Mouse (Mus musculus) layer of hippocampus, adult 2 months (tissue): ENCODE results near the gene Pam. TPM values are rescaled to one million over a fixed set of nuclear protein-coding genes. Genes with fewer than 3 reads are reported as not detected.

ENCODE experiments used
- DNase-seq, 2 experiments: peaks; one replicate each; pipeline ENCODE4 v3.0.0; 2022; ENCODE audit warnings: low spot score in 2 of 2
- H3K27ac ChIP-seq: fragments of 200-600 bp; 2 replicates; pipeline ENCODE4 v1.8.1; 2022
- H3K4me3 ChIP-seq: fragments of 200-600 bp; 2 replicates; pipeline ENCODE4 v1.8.1; 2022; ENCODE audit warnings: mild to moderate bottlenecking
- CTCF ChIP-seq: fragments of 200-600 bp; conservative IDR thresholded peaks from 2 replicates; pipeline ENCODE4 v1.8.1; 2022; ENCODE audit warnings: antibody characterized with exemption, mild to moderate bottlenecking, moderate library complexity
- total RNA-seq, 2 experiments: library from RNA; stranded (reverse); gene quantifications; 2 replicates each; pipeline ENCODE4 v1.2.3; 2021

The Pam gene
- total RNA-seq, 2 experiments from 2014 or later: 193 to 200 TPM

GRCm38 (mm10) chr1:98071436-98071835 is 24.0 kb downstream of the Pam start:
- H3K4me3 ChIP-seq: no peak overlapping the region
- TF ChIP-seq CTCF: no peak
- no peak overlapping the region for H3K27ac ChIP-seq
- DNase-seq: no peak

DNA sequence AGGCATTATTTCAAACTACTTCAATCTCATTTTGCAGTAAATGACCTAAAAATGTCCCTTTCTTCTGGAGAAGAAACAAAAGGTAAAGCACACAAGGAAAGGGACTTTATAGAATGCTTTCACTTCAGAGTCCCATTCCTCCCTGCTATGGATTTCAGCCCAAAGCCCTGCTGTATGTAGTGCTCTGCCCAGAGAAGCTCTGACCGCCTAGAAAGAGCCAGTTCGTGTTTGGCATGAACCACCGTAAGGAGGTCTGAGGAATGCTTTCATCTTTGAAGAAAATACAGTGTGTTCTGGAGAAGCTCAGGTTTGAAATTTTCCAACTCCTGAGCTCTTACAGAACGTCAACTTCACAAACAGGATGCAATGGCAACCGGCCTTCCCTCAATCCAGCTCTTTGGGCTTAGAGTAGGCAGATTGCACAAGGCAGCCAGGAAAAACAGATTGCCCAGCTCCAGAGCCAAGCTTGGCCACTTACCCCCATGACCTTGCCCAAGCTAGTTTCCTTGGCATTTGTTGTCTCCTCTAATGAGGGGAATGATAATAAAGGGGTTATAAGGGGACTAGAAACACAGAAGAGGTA is 24.6 kb downstream of the Pam start:
- TF ChIP-seq CTCF: no peak
- Histone ChIP-seq H3K4me3 (no peak overlapping the region; the same call in 1 of the 2 replicates), H3K27ac (peak overlapping the region; percentile 46; the same call in 1 of the 2 replicates)
- DNase-seq: no peak

- no peak overlapping the region for H3K27ac ChIP-seq
- no peak overlapping the region for H3K4me3 ChIP-seq
- DNase-seq: no peak
- TF ChIP-seq CTCF: no peak
These were observed 27.3 kb downstream of the Pam start for GRCm38 (mm10) chr1:98068177-98068576.

DNA sequence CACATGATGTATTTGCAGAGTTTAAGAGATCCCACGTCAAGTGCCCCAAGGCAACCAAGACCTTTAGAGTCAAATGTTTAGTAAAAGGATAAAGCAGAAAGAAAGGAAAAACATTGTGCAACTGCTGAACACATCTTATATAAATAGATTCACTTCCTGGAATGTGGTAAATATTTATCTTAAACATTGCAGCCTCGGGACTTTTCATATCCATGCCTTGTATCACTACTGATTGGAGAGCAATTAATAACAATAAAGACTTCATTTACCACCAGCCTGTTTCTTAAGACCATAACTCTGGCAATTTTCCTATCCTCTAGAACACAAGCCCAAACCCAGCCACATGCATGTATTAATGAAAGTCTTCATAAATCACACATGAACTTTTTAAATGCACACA is 33.4 kb downstream of the Pam start:
- no peak for DNase-seq
- TF ChIP-seq CTCF: no peak
- no peak overlapping the region for H3K27ac ChIP-seq
- no peak overlapping the region for H3K4me3 ChIP-seq

GRCm38 (mm10) chr1:98059401-98059800 is 36.0 kb downstream of the Pam start:
- no peak for TF ChIP-seq CTCF

DNA sequence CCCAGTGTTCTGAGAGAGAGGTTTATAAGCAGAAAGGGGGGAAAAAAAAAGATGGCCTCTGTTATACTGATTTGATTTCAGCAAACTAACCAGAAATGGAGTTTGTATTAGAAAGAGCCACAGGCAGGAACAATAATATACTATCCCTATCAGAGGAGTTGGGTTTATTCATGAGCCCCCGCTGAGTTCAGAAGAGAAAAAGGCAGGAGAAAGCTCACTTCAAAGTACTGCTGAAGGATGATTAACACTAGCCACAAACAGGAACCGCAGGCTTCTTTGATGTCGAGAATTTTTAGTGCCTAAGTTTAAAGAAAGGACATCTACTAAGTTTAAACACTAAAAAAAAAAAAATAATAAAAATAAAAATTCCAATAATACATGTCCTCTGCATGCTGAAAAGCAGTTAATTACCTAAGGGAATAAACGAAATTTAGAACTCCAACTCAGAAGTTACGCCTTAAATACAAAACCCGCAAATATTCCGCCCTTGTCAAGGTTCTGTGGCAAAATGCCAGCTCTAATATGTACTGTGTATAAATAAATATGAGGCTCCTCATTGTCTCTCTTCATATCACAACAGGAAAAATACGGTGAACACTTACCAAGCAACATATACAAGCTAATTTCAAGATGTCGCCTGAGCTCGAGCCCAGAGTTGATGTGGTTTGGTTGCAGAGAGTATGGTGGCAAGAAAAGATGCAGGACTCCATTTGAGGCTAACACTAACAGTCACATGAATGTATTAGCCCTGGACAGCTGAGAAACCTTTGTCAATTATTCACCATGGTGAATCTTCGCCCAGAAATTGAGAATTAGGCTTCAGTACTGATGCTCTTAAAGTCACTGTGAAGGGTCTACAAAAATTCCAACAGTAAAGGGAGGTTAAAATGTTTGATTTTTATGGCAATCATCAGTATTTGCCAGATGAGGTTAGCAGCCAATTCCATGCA is 38.2 kb downstream of the Pam start:
- TF ChIP-seq CTCF: no peak
- Histone ChIP-seq H3K4me3 (no peak overlapping the region), H3K27ac (no peak overlapping the region)
- DNase-seq: no peak

More at GRCm38 (mm10) chr1:98059401-98059800, 36.0 kb downstream of the Pam start:
- no peak overlapping the region for H3K4me3 ChIP-seq
- DNase-seq: no peak
- H3K27ac ChIP-seq: no peak overlapping the region

GRCm38 (mm10) chr1:98056277-98056676 is 39.2 kb downstream of the Pam start:
- TF ChIP-seq CTCF: no peak
- Histone ChIP-seq H3K4me3 (no peak overlapping the region), H3K27ac (no peak overlapping the region)
- no peak for DNase-seq

GRCm38 (mm10) chr1:98055591-98055990 is 39.9 kb downstream of the Pam start:
- DNase-seq: no peak
- H3K4me3 ChIP-seq: no peak overlapping the region
- TF ChIP-seq CTCF: no peak
- H3K27ac ChIP-seq: no peak overlapping the region

- TF ChIP-seq CTCF: no peak
- Histone ChIP-seq H3K27ac (no peak overlapping the region), H3K4me3 (no peak overlapping the region)
- no peak for DNase-seq
These were observed 41.5 kb downstream of the Pam start for GRCm38 (mm10) chr1:98053994-98054393.

DNA sequence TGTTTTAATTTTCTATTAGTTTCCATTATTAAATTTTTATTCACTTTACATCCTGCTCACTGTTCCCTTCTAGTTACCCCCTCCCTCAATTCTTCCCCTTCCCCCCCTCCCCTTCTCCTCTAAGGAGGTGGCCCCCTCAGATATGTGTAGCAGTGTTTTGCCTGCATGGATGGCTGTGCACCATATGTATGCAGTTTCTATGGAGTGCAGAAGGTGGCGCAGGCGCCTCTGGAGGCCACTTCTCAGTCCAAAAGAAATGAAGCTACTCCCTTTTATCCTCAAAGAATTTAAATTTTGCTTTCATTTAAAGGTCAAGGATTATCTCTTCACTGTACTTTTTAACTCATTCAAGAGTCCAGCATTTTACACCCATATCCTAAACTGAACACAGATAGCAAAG is 42.0 kb downstream of the Pam start:
- peak; percentile 44 for TF ChIP-seq CTCF
- no peak overlapping the region for H3K4me3 ChIP-seq
- DNase-seq: no peak
- no peak overlapping the region for H3K27ac ChIP-seq

- Histone ChIP-seq H3K4me3 (no peak overlapping the region), H3K27ac (no peak overlapping the region)
- no peak for TF ChIP-seq CTCF
- DNase-seq: no peak
These were observed 42.7 kb downstream of the Pam start for GRCm38 (mm10) chr1:98052775-98053174.

DNA sequence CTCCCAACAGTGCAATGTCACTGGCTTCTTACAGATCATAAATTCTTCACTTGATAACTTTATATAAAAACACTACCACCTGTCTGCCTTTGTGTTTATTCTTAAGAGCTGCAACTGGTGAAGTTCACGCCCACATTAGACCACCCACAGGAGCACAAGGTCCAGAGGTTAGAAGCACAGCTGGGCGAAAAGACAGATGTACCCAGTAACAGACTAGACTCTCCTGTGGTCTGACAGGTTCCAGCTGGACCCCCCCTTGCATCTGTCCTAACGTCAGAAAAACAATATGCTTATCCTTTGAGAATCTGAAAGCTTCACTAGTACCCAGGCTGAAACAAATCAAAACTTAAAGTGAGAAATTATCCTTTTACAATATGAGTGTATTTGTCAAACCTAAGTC is 44.4 kb downstream of the Pam start:
- Histone ChIP-seq H3K4me3 (no peak overlapping the region), H3K27ac (no peak overlapping the region)
- DNase-seq: no peak
- no peak for TF ChIP-seq CTCF

DNA sequence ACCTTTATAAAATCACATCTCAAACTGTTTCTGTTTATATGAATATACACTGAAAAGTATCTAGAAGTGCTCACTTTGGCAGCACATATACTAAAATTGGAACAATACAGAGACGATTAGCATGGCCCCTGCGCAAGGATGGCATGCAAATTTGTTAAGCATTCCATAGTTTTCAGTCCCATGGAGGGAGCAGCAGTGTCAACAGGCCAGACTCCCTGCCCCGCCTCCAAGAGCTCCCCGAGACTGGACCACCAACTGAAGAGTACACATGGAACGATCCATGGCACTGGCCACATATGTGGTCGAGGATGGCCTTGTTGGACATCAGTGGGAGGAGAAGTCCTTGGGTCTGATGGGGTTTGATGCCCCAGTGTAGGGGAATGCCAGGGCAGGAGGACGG is 45.7 kb downstream of the Pam start:
- no peak for TF ChIP-seq CTCF
- DNase-seq: no peak
- H3K4me3 ChIP-seq: no peak overlapping the region
- no peak overlapping the region for H3K27ac ChIP-seq
